Mouse (Mus musculus) lung, embryonic 14.5 days (tissue): ENCODE results near the gene Olfr1423. TPM values are rescaled to one million over a fixed set of nuclear protein-coding genes. Genes with fewer than 3 reads are reported as not detected.

ENCODE experiments used
- ATAC-seq: fragments of 200-750 bp; cut with Nextera tagmentation; 2 replicates; pipeline ENCODE4 v1.8.0; 2017; ENCODE audit warnings: mild to moderate bottlenecking, moderate TSS enrichment, moderate library complexity; ENCODE audit not compliant: insufficient read depth
- DNase-seq: peaks from one replicate; pipeline ENCODE4 v3.0.0-alpha.2; 2015
- H3K27ac ChIP-seq: fragments of 300-500 bp; sonication (generic); 2 replicates; pipeline ENCODE4 v1.5.1; 2014; ENCODE audit warnings: low read depth, mild to moderate bottlenecking, moderate library complexity
- H3K27me3 ChIP-seq: fragments of 300-500 bp; sonication (generic); 2 replicates; pipeline ENCODE4 v1.6.1; 2014; ENCODE audit warnings: low read length, control low read depth; ENCODE audit not compliant: insufficient read depth
- H3K36me3 ChIP-seq: fragments of 300-500 bp; sonication (generic); 2 replicates; pipeline ENCODE4 v1.6.1; 2014; ENCODE audit warnings: control low read depth; ENCODE audit not compliant: insufficient read depth
- H3K4me1 ChIP-seq: fragments of 300-500 bp; sonication (generic); 2 replicates; pipeline ENCODE4 v1.6.1; 2014; ENCODE audit warnings: antibody characterized with exemption, control low read depth; ENCODE audit not compliant: insufficient read depth
- H3K4me2 ChIP-seq: fragments of 300-500 bp; sonication (generic); 2 replicates; pipeline ENCODE4 v1.6.1; 2014; ENCODE audit warnings: mild to moderate bottlenecking
- H3K4me3 ChIP-seq: fragments of 300-500 bp; sonication (generic); 2 replicates; pipeline ENCODE4 v1.5.1; 2014; ENCODE audit warnings: low read depth, low read length
- H3K9ac ChIP-seq: fragments of 300-500 bp; sonication (generic); 2 replicates; pipeline ENCODE4 v1.6.1; 2014
- H3K9me3 ChIP-seq: fragments of 300-500 bp; sonication (generic); 2 replicates; pipeline ENCODE4 v1.6.1; 2016; ENCODE audit warnings: low read depth, low read length, control low read depth
- CTCF ChIP-seq: IDR thresholded peaks from 2 replicates; pipeline ENCODE4 v1.5.1; 2016; ENCODE audit warnings: antibody characterized with exemption, low read depth
- WGBS: fragments of 180-500 bp; shearing (Covaris S2); extraction: QIAGEN DNeasy Blood & Tissue Kit; methylation state at CpG from one replicate; pipeline ENCODE4 v1.1.7; 2014; 5-methylcytosine and 5-hydroxymethylcytosine counted together
- polyA plus RNA-seq: library from polyadenylated mRNA; unstranded; fragments of >200 nt; fragmentation: Nextera tagmentation; extraction: Ambion mirVana; gene quantifications from 2 replicates; pipeline ENCODE4 v1.2.1, GENCODE M21; 2014

Olfr1423 gene
- polyA plus RNA-seq, 1 experiment from 2014 or later: not detected

GRCm38 (mm10) chr19:12025333-12025732, 15.8 kb downstream of the Olfr1423 start:
- Histone ChIP-seq H3K4me2 (no peak overlapping the region), H3K36me3 (no peaks in the 10 kb centered on the region), H3K9ac (no peak overlapping the region), H3K27me3 (no peaks in the 10 kb centered on the region), H3K27ac (no peak overlapping the region), H3K4me3 (no peak overlapping the region), H3K4me1 (no peaks in the 10 kb centered on the region), H3K9me3 (no peaks in the 10 kb centered on the region)
- DNase-seq: no peak
- ATAC-seq: no peak
- 69% methylated on average over 3 of the region's 3 CpGs for WGBS
- TF ChIP-seq CTCF: no peak

GRCm38 (mm10) chr19:12024149-12024548, 17.0 kb downstream of the Olfr1423 start:
- no peak overlapping the region for H3K4me2 ChIP-seq
- no peak overlapping the region for H3K9ac ChIP-seq
- no peaks in the 10 kb centered on the region for H3K27me3 ChIP-seq
- DNase-seq (no peak), ATAC-seq (no peak)
- no peak overlapping the region for H3K27ac ChIP-seq
- 78% methylated on average over 4 of the region's 4 CpGs for whole genome bisulfite sequencing
- no peaks in the 10 kb centered on the region for H3K9me3 ChIP-seq
- no peaks in the 10 kb centered on the region for H3K4me1 ChIP-seq
- H3K4me3 ChIP-seq: no peak overlapping the region
- TF ChIP-seq CTCF: no peak
- no peaks in the 10 kb centered on the region for H3K36me3 ChIP-seq

- DNase-seq: no peak
- H3K4me1 ChIP-seq: no peaks in the 10 kb centered on the region
- no peak overlapping the region for H3K27ac ChIP-seq
- 73% methylated on average over 4 of the region's 4 CpGs for WGBS
- no peak for TF ChIP-seq CTCF
- H3K36me3 ChIP-seq: no peaks in the 10 kb centered on the region
- no peaks in the 10 kb centered on the region for H3K27me3 ChIP-seq
- no peak overlapping the region for H3K4me2 ChIP-seq
- ATAC-seq: no peak
- no peak overlapping the region for H3K4me3 ChIP-seq
- H3K9me3 ChIP-seq: no peaks in the 10 kb centered on the region
- no peak overlapping the region for H3K9ac ChIP-seq
Observed at GRCm38 (mm10) chr19:12016192-12016591, 24.9 kb downstream of the Olfr1423 start.

GRCm38 (mm10) chr19:12015708-12016107, 25.4 kb downstream of the Olfr1423 start:
- Histone ChIP-seq H3K9me3 (no peaks in the 10 kb centered on the region), H3K36me3 (no peaks in the 10 kb centered on the region), H3K27ac (no peak overlapping the region), H3K4me1 (no peaks in the 10 kb centered on the region), H3K9ac (no peak overlapping the region), H3K4me3 (no peak overlapping the region), H3K4me2 (no peak overlapping the region), H3K27me3 (no peaks in the 10 kb centered on the region)
- DNase-seq (peak; percentile 31), ATAC-seq (no peak)
- peak; percentile 52 for TF ChIP-seq CTCF
- 67% methylated on average over 8 of the region's 8 CpGs for WGBS

GRCm38 (mm10) chr19:12013228-12013627, 27.9 kb downstream of the Olfr1423 start:
- no peak for TF ChIP-seq CTCF
- under 1% methylated on average over 9 of the region's 12 CpGs for WGBS
- H3K36me3 ChIP-seq: no peaks in the 10 kb centered on the region
- DNase-seq (peak; percentile 73), ATAC-seq (no peak)
- peak overlapping the region; percentile 70 for H3K4me2 ChIP-seq
- no peaks in the 10 kb centered on the region for H3K27me3 ChIP-seq
- no peaks in the 10 kb centered on the region for H3K9me3 ChIP-seq
- no peak overlapping the region for H3K27ac ChIP-seq
- H3K4me3 ChIP-seq: peak overlapping the region; percentile 61
- H3K9ac ChIP-seq: peak overlapping the region; percentile 50
- H3K4me1 ChIP-seq: no peaks in the 10 kb centered on the region

- Histone ChIP-seq H3K4me1 (no peaks in the 10 kb centered on the region), H3K9ac (peak overlapping the region; percentile 50), H3K27ac (no peak overlapping the region), H3K4me3 (peak overlapping the region; percentile 61), H3K27me3 (no peaks in the 10 kb centered on the region), H3K4me2 (peak overlapping the region; percentile 70), H3K36me3 (no peaks in the 10 kb centered on the region), H3K9me3 (no peaks in the 10 kb centered on the region)
- ATAC-seq (no peak), DNase-seq (no peak)
- TF ChIP-seq CTCF: no peak
- under 1% methylated on average over 10 of the region's 10 CpGs for WGBS
Observed at GRCm38 (mm10) chr19:12012615-12013014, 28.5 kb downstream of the Olfr1423 start.

- under 1% methylated on average over 49 of the region's 49 CpGs for WGBS
- Histone ChIP-seq H3K27ac (peak overlapping the region; percentile 90), H3K27me3 (no peaks in the 10 kb centered on the region), H3K4me1 (no peaks in the 10 kb centered on the region), H3K9ac (peak overlapping the region; percentile 35), H3K36me3 (no peaks in the 10 kb centered on the region), H3K4me2 (peak overlapping the region; percentile 70), H3K4me3 (peak overlapping the region; percentile 61), H3K9me3 (no peaks in the 10 kb centered on the region)
- ATAC-seq: peak; percentile 82
- peak; percentile 98 for DNase-seq
- peak; percentile 82 for TF ChIP-seq CTCF
Observed at GRCm38 (mm10) chr19:12011560-12012556, 29.3 kb downstream of the Olfr1423 start.
